Mouse (Mus musculus) spleen, postnatal 4 days (tissue): ENCODE data around the gene Derl3.

Source experiments
- DNase-seq, 2 experiments: peaks; one replicate each; pipeline ENCODE4 v3.0.0; 2022; ENCODE audit warnings: low spot score in 2 of 2

Derl3 gene

DNA sequence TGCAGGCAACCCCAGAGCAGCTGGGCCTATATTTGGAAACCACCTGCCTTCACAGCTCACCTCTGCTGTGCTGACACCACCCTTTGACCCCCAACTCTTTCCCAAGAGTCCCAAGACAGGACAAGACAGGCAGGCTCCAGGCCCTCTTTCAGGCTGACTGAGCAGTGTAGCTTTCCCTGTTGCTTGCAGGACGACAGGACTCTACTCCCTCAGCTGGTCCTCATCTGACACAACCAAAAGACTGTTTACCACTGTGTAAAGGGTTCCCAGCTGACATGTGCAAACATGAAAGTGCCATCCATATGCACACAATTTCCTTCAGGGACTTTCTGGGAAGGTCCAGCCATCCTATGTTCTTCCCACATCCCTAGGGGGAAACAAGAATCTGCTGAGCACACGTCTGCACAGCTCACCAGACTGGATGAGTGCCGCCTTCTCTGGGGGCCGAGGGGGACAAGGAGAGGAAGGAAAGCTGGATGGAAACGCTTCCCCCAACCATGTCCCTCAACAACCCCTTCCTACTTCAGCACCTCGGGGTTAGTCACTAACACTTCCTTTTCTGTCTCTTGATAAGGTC is 19.9 kb downstream of the Derl3 start:
- no peak for DNase-seq

DNA sequence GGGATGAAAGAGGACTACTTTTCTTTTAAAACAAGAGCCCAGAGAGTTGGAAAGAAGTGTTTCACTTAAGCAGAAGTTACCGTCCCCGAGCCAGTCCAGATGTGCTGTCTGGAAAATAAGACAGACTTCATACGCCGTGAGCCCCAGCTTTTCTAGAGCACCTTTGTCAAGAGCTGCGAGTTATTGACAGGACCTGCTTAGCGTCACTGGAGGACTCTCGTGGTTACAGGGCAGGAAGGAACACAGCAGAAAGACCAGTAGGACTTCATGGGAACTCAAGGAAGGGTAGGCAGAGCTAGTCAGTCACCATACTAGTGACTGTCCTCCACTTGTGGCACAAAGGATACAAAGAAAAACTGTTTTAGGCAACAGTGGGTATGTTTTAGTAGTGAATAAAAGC is 22.3 kb downstream of the Derl3 start:
- no peak for DNase-seq

DNA sequence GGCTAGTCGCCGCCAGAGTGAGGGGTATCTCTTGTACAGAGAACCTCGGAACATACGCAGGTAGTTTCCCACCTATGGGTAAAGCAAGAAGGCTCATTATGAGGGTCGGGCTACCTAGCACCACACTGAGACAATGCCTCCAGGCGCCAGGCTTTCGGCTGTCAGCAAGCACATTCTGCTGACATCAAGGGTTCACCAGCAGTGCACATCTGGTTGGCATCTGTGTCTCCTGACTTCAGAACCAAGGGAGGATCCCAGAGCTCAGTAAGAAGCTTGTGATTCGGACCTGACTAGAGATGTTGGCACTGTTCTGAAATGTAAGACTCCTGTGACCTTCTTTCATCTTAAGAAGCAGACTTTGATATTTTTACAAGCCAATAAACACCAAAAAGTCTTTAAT is 23.6 kb downstream of the Derl3 start:
- no peak for DNase-seq

DNA sequence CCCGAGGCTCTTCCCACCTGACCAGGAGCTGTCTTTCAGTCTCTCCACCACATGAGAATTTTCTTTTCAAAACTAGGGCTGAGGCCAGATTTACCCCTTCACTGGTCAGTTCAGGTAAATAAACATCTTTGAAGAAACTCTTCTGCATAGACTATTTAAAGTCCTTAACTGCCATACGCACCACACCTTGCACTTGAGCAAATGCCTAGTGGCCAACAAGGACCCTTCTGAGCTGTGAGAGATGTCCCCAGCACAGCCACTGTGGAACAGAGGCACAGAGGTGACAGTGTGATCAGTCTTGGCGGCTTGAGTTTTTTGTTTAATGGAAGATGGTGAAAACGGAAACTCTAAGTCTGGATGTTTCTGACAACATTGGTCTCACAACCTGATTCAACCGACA is 25.8 kb downstream of the Derl3 start:
- DNase-seq, result no peak

DNA sequence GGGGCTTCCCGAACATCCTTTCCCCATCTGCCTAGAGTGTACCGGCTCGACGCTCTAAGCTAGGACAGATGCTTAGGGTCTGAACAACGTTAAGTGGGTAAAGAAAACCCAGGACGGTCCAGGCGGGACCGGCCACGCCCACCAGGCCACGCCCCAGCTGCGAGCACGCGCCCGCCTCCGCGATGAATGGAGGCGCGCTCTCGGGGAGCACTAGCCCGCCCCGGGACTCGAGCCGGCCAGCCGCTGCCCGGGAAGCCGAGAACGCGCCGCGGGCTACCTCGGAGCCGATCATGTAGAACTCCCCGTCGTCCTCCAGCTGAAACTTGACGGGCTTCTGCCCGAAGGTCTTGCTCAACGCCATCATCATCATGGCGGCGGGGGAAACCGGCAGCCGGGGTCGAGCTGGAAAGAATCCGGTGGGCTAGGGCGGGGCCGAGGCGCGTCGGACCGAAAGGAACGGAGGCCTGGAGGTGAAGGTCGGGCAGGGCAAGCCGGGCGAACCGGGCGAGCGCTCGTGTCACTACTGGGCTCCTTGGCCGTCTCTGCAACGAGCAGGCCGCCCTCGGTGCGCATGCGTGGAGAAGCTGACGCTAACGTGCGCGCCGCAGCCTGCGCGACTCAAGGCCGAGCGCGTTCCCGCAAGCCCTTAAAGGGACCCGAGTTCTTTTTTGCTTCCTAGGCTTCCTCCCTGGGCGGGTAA is 28.0 kb downstream of the Derl3 start, which contains the start of gene Smarcb1:
TSS of gene Smarcb1 (minus strand) at position 592 of the 700 bp plus-strand sequence.
- peak; percentile 93 to 98 for DNase-seq

DNA sequence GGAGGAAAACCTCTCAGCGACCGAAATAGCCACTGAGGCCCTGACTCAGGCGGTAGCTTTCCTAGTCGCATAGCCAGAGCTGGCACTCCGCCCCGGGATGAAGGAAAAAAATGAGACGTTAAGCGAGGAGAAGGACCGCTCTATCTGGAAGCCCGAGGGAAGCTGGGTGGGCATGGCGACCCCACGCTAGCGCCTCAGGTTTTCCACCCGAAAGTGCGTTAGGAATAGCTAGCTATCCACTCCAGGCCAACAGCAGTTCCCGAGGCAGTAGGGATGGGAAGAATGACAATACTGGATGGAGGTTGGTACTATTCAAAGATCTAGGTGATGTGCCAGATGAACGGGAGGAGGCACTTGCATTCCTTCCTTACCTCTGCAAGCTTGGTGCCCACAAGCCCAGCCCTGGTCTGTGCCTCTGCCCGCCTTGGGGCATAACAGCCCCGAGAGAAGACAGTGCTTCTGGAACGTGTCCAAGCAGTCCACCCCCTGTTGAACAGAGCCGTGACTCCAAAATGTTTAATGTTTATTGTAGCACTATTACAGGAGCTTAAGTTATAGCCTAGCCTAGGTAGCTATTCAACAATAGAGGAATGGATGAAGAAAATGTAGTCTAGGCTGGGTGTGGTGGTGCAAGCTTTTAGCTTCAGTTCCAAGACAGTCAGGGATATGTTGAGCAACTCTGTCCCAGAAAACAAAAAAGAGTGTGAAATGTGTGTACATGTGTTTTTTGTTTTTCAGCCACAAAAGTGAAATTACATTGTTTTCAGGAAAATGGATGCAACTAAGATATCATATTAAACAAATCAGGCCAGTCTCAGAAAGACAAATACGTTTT is 28.7 kb downstream of the Derl3 start:
- DNase-seq, result peak in 1 of 2 experiments; percentile 24

DNA sequence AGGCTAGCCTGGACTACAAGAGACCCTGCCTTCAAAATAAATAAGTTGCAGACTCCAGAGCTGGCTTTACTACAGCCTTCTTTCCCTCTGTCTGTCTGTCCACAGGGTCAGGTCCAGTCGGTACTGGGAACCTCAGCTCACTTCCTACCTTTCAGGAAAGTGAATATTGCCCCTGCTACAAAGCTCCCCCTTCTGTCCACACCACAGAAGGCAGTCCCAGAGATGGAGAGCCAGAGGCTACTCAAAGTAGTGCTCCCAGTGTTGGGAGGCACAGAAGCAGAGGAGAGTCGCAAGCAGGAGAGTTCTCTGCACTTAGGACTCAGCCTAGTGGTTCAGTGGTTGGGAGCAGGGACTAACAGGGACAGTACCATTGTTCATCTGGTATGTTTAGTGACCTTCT is 31.1 kb downstream of the Derl3 start:
- no peak for DNase-seq

DNA sequence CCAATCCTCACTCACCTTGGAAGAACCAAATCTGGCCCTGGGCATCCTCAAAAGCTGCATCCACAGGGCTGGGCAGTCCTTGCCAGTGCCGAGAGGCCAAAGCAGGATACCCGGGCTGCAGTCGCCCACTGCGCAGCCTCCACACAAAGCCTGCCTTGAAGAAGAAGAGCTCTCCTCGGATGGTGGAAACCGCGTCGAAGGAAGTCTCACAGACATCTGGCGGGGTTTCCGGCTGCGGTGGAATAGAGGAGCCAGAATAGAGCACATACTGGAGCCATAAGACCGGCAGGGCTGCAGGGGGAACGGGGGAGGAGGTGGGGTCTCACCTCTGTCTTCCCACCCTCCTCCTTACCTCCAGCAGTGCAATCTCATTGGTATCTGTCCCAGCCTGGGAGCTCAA is 33.2 kb downstream of the Derl3 start:
- DNase-seq, result no peak

DNA sequence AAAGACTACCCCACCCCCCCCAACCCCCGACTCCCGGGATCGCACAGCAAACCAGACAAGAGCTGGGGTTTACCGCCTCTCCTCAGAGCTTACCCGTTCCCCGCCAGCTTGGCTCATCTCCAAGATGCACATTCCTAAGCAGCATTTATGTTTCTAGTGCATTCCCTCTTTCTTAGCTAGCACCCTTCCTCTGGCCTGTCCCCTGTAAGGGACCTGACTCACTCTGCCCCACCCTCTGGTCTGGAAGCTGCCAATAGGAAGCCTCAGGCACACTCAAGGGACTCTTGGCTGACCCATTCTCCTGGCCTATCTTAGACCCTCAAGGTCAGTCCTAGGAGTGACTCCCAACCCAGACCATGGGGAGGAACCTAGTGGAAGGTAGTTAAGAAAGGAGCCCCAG is 37.1 kb downstream of the Derl3 start:
- no peak for DNase-seq

DNA sequence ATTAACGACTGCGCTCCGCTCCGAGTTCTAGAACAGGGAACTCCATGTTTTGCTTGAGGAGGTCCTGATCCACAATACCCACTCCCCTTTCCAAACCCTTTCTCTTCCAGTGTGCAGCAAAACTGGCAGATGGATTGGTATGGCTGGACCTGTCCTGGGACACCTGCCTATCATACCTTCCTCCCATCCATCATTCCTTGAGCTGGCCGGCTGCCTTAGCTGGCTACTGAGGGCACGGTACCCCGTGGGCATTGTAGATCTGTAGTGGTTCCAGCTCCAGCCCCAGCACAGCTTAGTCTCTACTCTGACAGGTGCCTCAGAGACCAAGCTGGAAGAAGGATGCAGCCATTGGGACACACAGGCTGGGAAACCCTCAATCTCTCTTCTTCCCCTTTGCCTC is 38.1 kb downstream of the Derl3 start:
- no peak for DNase-seq

DNA sequence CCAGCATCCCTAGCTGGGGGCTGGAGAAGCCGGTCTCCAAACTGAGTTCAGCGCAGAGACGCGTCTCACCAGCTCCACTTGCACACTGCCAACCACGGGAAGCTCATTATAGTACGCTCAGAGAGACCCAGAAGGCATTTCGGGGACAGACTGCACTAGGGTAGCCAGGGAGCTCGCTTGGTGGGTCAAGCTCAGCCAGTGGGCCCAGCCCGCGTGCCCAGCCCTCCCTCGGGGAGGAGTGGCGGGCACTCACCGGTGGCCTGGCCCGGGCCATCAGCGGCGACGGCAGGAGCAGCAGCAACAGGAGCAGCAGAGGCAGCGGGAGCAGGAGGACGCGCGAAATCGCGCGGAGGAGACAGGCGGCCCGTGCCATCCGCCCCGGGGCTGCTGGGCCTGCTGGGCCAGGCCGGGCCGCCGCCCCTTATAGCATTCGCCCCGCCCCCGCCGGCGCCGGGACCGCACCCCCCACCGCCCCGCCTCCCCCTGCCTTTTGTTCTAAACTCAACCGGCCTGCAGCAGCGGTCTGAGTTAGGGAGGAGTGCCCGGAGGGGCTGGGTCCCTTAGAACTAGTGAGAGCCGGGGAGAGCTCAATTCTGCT is 39.0 kb downstream of the Derl3 start:
- DNase-seq, result peak; percentile 46 to 80

DNA sequence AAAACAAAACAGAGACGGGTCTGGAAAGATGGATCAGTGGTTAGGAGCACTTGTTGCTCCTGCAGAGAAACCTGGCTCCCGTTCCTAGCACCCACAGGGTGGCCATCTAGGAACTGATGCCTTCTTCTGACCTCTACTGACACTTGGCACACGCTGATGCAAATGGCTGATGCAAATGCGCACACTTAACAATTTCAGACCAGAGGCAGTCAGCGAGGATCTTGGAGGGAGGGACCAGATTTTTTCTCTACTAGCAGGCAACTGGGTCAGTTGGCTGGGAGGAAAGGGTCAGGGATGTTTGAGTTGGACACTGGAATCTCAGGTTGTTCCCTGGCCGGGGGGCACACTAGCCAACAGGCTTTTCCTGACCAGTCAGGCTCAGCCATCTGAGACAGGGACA is 39.7 kb downstream of the Derl3 start, which contains the start of gene Chchd10:
TSS of gene Chchd10 (plus strand) at position 240 of the 400 bp plus-strand sequence.
- no peak for DNase-seq

DNA sequence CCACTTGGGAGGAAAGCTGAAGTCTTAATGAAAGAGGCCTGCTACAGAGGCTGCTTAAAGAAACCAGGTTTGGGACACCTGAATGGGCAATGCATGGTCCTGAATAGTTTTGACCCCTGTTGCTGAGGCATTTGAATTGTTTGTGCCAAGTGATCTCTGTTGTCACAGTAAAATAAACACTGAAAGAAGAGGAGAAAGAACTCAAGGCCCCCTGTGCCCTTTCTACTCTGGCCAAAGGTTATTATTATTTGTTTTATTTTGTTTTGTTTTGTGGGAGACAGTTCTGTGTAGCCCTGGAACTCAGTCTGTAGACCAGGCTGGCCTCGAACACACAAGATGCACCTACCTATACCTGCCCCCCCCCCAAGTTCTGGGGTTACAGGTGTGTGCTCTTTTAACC is 41.8 kb downstream of the Derl3 start:
- DNase-seq, result no peak

DNA sequence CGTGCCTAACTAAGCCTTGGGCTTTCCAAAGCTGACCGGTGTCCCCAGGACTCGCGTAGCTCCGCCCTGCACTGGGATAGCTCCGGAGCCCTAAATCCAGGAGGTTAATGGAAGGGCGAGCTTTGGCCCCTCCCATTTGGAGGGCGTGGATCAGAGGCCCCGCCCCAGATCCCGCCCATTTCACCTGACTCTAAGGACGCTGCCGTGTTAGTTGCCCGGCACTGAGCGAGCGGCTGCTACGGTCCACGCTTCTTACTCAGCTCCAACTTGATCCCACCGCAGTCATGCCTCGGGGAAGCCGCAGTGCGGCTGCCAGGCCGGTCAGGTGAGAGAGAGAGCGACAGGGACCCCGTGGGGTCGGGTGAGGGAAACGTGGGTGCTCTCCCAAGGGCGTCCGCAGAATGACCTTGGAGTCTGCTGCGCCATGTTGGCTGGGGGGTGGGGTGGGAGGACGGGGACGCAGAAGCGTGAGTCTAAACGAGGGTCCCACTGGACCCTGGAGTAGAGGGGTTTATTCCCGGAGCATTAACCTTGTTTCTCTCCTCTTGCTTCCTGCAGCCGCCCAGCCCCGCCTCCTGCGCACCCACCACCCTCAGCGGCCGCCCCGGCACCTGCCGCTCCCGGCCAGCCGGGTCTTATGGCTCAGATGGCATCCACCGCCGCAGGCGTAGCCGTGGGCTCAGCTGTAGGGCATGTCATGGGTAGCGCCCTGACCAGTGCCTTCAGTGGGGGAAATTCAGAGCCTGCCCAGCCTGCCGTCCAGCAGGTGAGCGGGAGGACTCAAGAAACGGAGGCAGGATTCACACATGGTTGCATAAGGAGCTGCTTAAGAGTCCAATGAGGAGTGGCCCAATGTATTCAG is 42.7 kb downstream of the Derl3 start, which contains the start of gene Mmp11:
TSS of gene Mmp11 (minus strand) at position 817 of the 862 bp plus-strand sequence.
- peak; percentile 73 to 86 for DNase-seq

DNA sequence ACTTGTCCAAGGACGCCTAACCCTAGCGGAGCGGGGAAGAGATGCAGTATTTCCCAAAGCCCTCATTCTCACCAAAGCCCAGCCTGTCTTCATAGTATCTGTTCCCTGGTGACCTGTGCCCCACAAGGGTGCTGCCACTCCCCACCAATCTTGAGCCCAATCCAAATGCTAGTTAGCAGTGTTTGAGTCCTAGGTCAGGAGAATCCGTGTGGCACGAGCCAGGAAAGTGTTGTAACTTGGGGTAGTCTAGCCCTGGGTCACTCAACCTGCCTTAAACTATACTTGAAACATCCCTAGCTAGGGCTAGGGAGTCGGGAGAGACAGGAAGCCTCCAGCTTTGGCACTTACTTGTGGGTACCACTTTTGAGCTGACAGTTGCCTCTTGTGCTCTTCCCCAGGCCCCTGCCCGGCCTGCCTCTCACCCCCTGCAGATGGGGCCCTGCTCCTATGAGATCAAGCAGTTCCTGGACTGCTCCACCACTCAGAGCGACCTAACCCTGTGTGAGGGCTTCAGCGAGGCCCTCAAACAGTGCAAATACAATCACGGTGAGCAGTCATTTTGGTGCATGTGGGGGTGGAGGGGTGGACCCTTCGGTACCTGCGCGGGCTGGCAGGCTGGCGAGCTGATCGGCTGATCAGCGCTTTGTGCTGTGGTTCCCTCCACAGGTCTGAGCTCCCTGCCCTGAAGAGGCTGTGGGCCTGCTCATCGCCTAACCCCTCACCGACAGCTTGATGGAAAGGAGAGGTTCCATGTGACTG is 43.9 kb downstream of the Derl3 start:
- DNase-seq, result peak; percentile 30 to 70

DNA sequence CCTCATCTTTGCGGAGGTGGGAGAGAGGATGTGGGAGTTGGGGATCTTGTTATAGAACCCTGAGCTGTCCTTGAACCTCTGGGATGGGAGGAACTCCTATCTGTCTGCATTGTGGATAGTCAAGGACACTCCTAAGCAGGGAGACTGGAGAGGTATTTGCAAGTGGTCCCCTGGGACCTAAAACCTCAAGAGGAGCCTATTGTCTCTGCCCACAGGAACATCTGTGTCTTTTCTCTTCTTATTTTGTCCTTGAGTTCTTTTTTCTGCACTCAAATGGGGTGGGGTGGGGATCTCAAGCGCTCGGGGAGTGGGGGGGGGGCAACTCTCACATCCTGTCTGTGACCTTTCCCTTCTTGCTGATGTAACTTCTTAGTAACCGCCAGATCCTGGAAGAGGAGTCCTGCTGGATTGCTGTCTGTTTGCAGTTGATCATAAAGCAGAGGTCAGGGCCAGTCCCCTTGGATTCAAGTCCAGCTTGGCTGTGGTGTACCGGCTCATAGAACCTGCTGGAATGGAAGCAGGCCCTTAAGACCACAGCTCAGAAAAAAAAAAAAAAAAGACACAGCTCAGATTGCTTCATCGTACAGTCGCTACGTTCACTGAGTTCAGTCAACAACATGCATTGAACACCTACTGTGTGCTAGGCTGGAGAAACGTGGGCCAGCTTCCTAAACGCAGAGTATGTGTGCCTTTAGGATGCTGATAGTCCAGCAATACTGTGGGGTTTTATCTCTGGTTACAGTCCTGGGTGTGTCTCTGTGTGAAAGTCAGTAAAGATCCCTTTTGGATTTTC is 44.8 kb downstream of the Derl3 start:
- DNase-seq, result peak in 1 of 2 experiments; percentile 34

DNA sequence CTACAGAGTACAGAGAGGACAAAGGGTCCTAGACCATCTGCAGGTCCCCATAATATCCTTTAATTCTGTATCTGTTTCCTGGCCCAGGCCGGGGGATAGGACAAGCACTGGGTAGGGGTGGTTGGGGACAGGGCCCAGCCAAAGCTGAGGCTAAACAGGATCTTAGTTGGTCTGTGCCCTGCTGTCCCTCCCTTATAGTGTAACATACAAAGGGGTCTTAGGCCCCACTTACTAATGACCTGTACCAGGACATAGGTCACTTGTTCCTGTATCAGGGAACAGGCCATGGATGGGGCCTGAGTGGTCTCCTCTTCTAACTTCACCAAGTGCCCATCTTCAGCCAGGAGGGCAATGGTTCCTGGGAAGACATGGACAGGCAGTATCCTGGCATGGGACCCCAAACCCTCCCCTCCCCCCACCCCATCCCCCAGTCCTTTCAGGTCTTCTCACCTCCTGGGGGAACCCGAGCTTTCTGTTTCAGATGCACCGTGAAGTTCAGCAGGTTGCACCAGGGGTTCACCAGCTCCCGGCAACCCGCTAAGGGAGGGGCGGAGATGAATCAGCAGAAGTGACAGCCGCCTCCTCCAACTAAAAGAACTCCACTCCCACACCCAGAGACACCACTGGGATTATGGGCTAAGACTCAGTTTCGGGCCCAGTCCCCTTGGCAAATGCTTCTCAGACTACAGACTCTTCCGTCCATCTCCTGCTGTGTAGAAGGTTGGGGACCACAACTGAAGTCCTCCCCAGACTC is 46.4 kb downstream of the Derl3 start:
- DNase-seq, result peak; percentile 75 to 84

DNA sequence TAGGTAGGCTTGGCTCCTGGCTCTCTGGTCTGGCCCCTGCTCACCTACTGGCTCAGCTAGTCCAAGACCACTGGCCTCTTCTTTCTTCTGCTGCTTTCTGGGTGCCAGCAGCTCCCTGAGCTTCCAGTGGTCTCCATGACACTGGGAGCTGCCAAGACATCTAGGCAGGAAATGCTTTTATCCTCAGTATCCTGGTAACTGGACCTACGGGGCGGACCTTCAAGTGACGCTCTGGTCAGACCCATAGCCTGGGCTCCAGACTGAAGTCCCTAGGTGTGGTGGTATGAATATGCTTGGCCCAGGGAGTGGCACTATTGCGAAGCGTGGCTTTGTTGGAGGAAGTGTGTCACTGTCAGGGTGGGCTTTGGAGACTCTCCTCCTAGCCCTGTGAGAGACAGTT is 47.3 kb downstream of the Derl3 start, which contains the start of gene Gm867:
TSS of gene Gm867 (minus strand) at position 153 of the 400 bp plus-strand sequence.
- no peak for DNase-seq
